Mouse (Mus musculus) right cerebral cortex, postnatal 4 days (tissue): ENCODE data around the gene Iqcf1.
"Not testable (repeated sequence)": the region's sequence is repeated elsewhere in the genome, so short reads cannot be mapped to it uniquely, and the experiment has no call there.

Experiments used
- DNase-seq: peaks from one replicate; pipeline ENCODE4 v3.0.0-alpha.2; 2022

Gene Iqcf1

GRCm38 (mm10) chr9:106485076-106485475 is 14.7 kb upstream of the Iqcf1 start:
- DNase-seq = no peak

DNA sequence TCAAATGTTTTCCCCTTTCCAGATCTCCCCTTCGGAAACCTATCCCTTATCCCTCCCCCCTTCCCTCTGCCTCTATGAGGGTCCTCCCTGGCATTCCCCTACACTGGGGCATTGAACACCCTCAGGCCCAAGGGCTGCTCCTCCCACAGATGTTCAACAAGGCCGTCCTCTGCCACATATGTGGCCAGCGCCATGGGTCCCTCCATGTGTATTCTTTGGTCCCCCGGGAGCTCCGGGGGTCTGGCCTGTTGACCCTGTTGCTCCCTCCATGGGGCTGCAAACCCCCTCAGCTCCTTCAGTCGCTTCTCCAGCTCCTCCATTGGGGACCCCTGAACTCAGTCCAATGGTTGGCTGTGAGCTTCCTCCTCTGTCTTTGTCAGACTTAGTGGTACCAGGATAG is 12.2 kb upstream of the Iqcf1 start:
- DNase-seq = not testable (repeated sequence)

- no peak for DNase-seq
Measured at GRCm38 (mm10) chr9:106501846-106502245, 2.1 kb downstream of the Iqcf1 start.

DNA sequence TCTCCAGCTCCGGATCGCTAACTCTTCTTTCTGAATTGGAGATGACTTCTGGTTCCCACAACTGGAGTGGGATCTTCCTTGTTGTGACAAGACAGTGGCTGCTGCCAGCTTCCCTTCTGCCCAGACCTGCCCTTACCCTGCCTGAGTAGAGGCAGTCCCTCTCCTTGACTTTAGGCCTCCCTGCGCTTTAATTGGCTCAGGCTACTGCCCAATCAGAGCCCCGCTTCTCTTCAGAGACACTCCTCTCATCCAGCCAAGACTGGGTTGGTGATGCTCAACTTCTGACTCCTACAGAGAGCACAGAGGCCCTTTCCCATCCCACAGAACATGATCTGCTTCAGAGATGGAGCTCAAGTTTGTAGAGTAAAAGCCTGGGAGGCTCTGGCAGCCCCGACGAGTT is 4.5 kb downstream of the Iqcf1 start:
- no peak for DNase-seq

- no peak for DNase-seq
Measured at GRCm38 (mm10) chr9:106509356-106509755, 9.6 kb downstream of the Iqcf1 start.

DNA sequence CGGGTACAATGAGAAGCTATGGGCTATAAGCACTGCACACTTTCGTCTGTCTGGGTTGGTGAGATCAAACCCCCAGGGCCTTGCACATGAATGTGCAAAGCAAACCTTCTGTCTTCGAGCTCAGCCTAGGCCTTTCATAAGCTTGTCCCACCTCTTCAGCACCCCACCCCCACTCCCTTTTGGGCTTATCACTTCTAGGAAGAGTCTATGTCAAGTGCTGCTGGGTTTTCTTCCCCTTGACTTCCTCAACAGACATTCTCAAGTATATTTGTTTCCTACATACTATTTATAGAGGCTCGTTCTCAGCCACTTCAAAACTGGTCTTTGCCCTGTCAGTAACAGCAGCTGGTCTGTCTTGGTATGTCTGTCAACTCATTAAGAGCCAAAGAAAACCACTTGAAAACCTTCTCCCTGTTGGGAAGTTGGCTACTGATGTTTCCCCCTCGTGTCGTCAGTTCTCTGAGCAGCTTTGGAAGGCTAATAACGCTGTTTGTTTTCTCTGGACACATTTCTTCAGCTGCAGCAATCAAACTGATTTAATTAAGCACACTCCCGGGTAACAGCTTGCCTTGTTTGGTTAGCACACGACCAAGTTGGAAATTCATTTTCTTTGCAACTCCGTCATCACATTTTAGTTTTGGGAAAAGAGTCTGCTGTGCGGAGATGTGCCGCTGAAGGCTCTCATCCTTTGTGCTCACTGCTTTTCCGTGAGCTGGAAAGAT is 13.1 kb downstream of the Iqcf1 start:
- DNase-seq = peak; percentile 19

DNA sequence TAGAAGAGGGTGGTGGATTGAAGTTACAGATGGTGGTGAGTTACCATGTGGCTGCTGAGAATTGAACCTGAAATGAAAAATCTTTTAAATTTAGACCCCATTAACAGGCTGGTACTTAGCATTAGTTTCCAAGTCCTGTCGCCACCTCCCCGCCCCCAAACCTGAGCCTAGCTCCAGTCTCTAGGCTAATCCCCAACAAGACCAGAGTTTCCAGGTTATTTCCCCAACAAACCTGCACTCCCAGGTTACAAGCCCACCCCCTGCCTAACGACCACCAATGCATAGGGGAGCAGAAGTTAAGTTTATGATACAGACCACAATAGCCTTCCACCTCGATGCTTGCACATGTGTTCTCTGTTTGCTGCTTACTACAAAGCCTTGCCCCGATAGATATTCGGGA is 13.8 kb downstream of the Iqcf1 start:
- DNase-seq = no peak

DNA sequence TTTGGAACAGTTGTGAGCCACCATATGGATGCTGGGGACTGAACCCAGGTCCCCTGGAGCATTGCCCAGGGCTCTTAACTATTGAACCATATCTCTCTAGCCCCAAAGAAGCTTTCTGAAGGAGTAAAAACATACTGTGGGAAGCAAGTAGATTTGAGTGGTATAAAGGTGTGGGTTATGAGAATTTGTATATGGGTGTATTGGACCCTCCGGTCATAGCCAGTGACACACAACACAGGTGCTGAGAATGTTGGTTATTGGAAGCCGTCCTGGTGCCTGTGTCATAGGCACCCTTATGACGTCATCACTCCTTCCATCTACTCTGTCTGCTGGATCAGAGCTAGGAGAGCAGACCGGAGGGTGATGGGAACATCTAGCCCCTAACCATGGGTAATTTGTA is 14.5 kb downstream of the Iqcf1 start, which contains the start of gene Iqcf5:
Gene Iqcf5 (plus strand): TSS at position 301 of the 400 bp plus-strand sequence.
- DNase-seq = no peak

- DNase-seq = no peak
Measured at GRCm38 (mm10) chr9:106519433-106519832, 19.7 kb downstream of the Iqcf1 start.

DNA sequence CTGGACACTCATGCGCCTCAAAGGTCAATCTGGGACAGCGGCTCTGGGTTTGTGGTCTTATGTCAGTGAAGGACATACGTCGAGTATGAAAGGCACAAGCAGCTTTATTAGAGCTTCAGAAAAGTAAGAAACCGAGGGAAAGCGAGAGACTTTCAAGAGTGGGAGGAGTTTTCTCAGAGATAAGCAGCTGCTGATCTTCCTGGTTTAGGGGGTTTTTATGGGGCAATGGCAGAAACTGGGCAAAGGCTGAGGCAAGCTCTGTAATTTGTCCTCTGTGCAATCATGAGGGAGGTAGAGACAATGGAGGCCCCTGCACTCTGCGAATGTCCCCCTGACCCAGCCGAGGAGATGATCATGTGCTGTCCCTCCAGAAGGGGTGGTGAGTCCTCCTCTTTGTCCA is 20.1 kb downstream of the Iqcf1 start:
- no peak for DNase-seq

DNA sequence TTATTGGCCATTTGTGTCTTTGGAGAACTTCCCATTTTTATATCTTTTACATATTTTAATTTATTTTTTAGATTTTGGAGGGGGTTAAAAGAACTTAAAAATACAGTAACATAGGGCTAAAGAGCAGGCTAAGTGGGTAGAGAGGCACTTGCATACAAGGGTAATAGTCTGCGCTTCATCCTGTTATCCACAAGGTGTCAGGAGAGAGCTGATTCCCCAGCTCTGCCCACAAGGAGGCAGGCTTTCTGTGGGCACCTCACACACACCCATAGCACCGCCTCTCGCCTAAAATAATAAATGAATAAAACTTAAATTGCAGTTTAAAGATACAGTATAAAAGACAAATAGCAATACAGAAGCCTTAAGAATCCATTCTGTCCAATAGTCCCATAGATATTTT is 32.1 kb downstream of the Iqcf1 start:
- DNase-seq = no peak

GRCm38 (mm10) chr9:106534296-106534695 is 34.5 kb downstream of the Iqcf1 start:
- DNase-seq = no peak

DNA sequence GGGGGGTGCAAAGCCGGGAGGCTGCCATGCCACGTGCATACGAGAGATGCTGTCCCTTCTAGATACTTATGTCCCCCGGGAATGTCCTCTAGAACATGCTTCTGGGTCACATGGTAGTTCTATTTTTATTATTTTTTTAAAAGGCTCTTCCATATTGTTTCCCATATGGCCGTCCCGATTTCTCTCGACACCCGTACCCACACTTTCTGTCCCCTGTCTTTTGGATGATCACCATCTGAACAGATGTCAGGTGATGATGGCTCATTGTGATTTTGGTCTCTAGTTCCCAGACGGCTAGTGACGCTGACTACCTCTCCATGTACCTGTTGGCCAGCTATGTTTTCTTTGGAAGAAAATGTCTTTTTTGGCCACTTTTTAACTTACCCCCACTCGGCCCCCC is 35.2 kb downstream of the Iqcf1 start:
- no peak for DNase-seq
